Mouse (Mus musculus) lung, adult 2 months (tissue): ENCODE results near the gene Gba2.

ENCODE experiments used
- CTCF ChIP-seq: fragments of 200-500 bp; IDR thresholded peaks from 2 replicates; pipeline ENCODE4 v1.5.1; 2011; ENCODE audit warnings: mild to moderate bottlenecking, low read length, control low read depth; ENCODE audit not compliant: insufficient read depth
- POLR2A ChIP-seq: fragments of 200-500 bp; IDR thresholded peaks from 2 replicates; pipeline ENCODE4 v1.6.1; 2011; ENCODE audit warnings: low read depth, mild to moderate bottlenecking, control low read depth, low read length, borderline replicate concordance; ENCODE audit errors: extremely low read depth

DNA sequence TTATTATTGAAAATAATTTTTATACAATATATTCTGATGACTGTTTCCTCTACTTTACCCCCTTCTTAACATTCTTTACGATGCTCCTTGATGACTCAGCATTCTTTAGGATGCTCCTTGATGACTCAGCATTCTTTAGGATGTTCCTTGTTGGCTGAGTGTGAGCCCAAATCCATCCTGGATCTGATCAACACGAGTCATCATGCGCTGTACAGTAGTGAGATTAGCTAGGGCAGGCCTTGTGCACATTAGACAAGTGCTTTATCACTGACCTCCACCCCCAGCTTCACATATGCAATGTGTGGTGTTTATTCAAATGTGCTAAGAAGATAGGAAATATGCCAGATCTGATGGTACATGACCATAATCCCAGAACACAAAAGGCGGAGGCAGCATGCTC lies 19.5 kb upstream of the Gba2 start:
- TF ChIP-seq POLR2A (no peak), CTCF (no peak)
